Mouse (Mus musculus) duodenum, adult 2 months (tissue): ENCODE measurements around the gene Kbtbd2. TPM values are rescaled to one million over a fixed set of nuclear protein-coding genes. Genes with fewer than 3 reads are reported as not detected.

Experiments
- polyA plus RNA-seq: library from polyadenylated mRNA; depleted of rRNA; stranded (reverse); fragments of >200 nt; gene quantifications from 2 replicates; pipeline ENCODE4 v1.2.3, GENCODE M21; 2012; ENCODE audit warnings: low replicate concordance; rRNA removed

The Kbtbd2 gene
- polyA plus RNA-seq: 1.7 TPM in 2 replicates

DNA sequence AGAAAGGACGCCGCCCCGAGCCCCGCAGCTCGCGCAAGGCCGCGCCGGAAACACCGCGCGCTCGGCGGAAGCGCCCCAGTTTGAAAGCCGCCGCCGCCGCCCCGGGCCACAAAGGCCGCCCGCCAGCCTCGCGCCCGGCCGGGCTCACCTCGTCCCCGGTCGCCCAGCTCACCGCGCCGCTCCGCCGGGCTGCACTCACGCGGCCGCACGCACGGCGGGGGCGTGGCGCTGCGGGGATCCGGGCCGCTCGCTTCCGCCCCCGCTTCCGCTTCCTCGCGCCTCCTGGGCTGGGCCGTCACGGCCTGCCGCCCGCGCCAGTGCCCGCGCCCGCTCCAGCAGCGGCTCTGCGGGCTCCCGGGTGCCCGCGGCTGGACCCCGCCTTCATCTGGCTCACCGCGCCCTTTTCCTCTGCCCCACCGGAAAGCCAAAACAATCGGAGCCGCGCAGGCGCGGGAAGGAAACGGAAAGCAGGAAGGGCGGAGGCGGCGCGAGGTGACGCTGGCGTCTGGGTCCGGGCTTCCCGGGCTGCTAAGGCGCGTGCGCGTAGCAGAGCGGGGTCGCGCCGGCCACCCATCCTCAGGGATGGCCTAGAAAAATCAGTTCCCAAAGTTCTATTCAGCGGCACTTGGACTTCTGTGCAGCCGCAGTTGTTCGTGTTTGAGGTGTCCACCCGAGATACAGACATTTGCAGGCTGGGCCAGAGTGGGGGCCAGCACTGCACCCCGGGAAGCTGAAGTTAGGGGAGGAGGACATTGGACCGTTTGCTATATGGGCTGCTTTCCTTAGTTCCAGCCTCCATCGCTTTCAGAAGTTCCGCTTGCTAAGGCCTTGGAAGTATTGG is at the start of gene Kbtbd2:
Gene Kbtbd2, minus strand, starts transcription at position 503 of the 841 bp plus-strand sequence.

GRCm38 (mm10) chr6:56831697-56832406 is 34.2 kb upstream of the Kbtbd2 start, which contains the start of gene Fkbp9:
Gene Fkbp9, plus strand, starts transcription at chr6:56832059.

Other genes with a start within 250 kb of the Kbtbd2 start
- 0.26 and 0.64 TPM in 2 replicates for gene Pde1c, start 228.7 kb downstream of the Kbtbd2 start, polyA plus RNA-seq
- 0.50 and 0.67 TPM in 2 replicates for gene Lsm5, start 93.1 kb downstream of the Kbtbd2 start, polyA plus RNA-seq
- gene Avl9, start 82.9 kb downstream of the Kbtbd2 start, polyA plus RNA-seq: 3.1 and 5.1 TPM in 2 replicates
- 9.3 and 9.4 TPM in 2 replicates for gene Fkbp9, start 34.2 kb upstream of the Kbtbd2 start, polyA plus RNA-seq
- 1.0 and 5.4 TPM in 2 replicates for gene Nt5c3, start 126.1 kb upstream of the Kbtbd2 start, polyA plus RNA-seq
- not detected in 2 replicates for gene Vmn1r4, start 126.2 kb upstream of the Kbtbd2 start, polyA plus RNA-seq
- gene Vmn1r5, start 172.5 kb upstream of the Kbtbd2 start, polyA plus RNA-seq: not detected in 2 replicates
- not detected in 2 replicates for gene Vmn1r6, start 199.4 kb upstream of the Kbtbd2 start, polyA plus RNA-seq
- not detected in 2 replicates for gene Vmn1r7, start 227.5 kb upstream of the Kbtbd2 start, polyA plus RNA-seq
- gene Vmn1r8, start 234.5 kb upstream of the Kbtbd2 start, polyA plus RNA-seq: not detected in 2 replicates